Mouse (Mus musculus): Measurements from ENCODE around the gene Ptprj. TPM values are rescaled to one million over a fixed set of nuclear protein-coding genes. Genes with fewer than 3 reads are reported as not detected.
"Not testable (repeated sequence)": the region's sequence is repeated elsewhere in the genome, so short reads cannot be mapped to it uniquely, and the experiment has no call there.

Ptprj gene
- polyA plus RNA-seq, 1 experiment from 2014 or later = 7.2 TPM

DNA sequence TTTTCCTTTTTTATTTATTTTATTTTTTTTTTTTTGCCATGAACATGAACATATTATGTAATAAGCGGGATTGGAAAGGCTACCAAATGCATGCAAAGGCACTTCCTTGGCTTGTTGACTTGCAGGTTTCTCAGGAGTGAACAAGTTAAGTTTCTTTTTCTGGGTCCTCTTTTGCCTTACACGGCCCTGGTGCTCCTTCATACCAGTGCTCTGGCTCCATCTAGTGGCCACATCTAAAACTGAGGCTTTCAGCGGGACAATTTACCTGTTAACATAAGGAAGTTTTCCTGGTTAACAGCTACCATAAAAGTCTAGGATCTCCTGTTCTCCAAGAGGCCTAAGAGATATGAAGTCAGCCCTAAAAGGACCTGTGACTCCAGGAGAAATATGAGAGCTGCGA lies 150.7 kb downstream of the Ptprj start:
- H3K9ac ChIP-seq (ENCODE audit: low read depth, low read length); DNase-seq (ENCODE audit: low spot score); H3K36me3 ChIP-seq (ENCODE audit: insufficient read depth, low read length); H3K4me2 ChIP-seq (ENCODE audit: low read length); ATAC-seq (replicated peaks; ENCODE audit: low FRiP score, low read depth); H3K9me3 ChIP-seq (replicated peaks; ENCODE audit: low read length); H3K27me3 ChIP-seq (ENCODE audit: insufficient read depth, low read length); H3K27ac ChIP-seq; H3K4me1 ChIP-seq (replicated peaks; ENCODE audit: insufficient read depth, low read length); H3K4me3 ChIP-seq (replicated peaks; ENCODE audit: low read depth, low read length): not testable (repeated sequence)
- WGBS = no CpG with 5 or more reads among the region's 4 CpGs

DNA sequence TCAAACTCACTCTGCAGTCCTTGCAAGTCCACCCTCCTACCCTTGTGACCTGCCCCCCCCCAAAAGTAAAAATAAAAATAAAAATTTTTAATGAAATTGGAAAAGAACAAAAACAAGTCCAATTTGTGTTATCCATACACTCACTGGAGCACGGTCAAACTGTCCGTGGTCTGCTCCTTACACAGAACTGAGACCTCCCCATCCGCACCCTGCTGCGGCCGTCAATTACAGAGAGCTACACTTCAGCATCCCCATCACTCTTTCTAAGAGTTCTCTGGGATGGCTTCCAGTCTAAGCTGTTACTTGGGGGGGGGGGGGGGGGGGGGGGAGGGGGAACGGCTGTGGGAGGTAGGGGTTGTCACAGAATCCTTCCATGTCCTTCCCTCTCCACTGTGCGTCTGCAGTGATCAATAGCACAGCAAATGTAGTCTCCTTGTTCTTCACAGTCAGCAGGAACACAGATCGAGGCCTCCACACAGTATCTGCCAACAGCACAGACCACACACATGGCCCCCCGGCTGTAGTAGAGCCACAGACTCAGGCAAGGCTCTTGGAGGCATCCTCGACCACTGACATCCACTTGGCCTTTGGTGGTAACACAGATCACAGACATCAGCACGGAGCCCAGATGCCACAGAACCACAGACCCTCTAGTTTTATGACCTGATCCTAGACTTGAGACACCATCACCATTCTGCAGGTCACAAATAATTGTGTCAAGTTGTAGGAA lies 151.3 kb downstream of the Ptprj start:
- H3K4me2 ChIP-seq (ENCODE audit: low read length); H3K9me3 ChIP-seq (replicated peaks; ENCODE audit: low read length); H3K4me1 ChIP-seq (replicated peaks; ENCODE audit: insufficient read depth, low read length); H3K36me3 ChIP-seq (ENCODE audit: insufficient read depth, low read length); H3K9ac ChIP-seq (ENCODE audit: low read depth, low read length); ATAC-seq (replicated peaks; ENCODE audit: low FRiP score, low read depth); H3K27me3 ChIP-seq (ENCODE audit: insufficient read depth, low read length); DNase-seq (ENCODE audit: low spot score); H3K27ac ChIP-seq; H3K4me3 ChIP-seq (replicated peaks; ENCODE audit: low read depth, low read length): not testable (repeated sequence)
- WGBS = no CpG with 5 or more reads among the region's 11 CpGs

DNA sequence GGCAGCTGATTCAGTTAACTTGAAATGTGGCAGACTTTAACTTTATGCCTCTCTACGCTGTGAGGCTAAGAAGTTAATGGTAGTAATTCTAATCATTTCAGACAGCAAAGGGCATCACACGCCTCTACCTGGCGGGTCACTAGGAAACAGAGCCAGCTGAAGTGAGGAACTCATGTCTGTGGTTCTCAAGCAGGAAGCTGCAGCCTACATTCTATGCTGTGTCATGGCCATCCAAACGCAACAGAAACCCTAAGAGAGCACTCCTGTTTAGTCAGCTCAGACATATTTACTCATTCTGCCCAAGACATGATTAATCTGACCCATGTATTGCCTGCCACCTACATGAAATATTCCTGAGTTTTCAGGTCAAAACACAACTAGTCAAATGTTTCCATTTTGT lies 155.5 kb downstream of the Ptprj start:
- not testable (repeated sequence) for H3K4me1 ChIP-seq (replicated peaks; ENCODE audit: insufficient read depth, low read length); H3K27ac ChIP-seq; ATAC-seq (replicated peaks; ENCODE audit: low FRiP score, low read depth); H3K4me2 ChIP-seq (ENCODE audit: low read length); H3K36me3 ChIP-seq (ENCODE audit: insufficient read depth, low read length); H3K27me3 ChIP-seq (ENCODE audit: insufficient read depth, low read length); H3K9ac ChIP-seq (ENCODE audit: low read depth, low read length); H3K4me3 ChIP-seq (replicated peaks; ENCODE audit: low read depth, low read length); H3K9me3 ChIP-seq (replicated peaks; ENCODE audit: low read length); DNase-seq (ENCODE audit: low spot score)
- WGBS = no CpG with 5 or more reads among the region's 4 CpGs

GRCm38 (mm10) chr2:90422282-90422681 lies 158.2 kb downstream of the Ptprj start:
- not testable (repeated sequence) for H3K4me1 ChIP-seq (replicated peaks; ENCODE audit: insufficient read depth, low read length); ATAC-seq (replicated peaks; ENCODE audit: low FRiP score, low read depth); H3K27me3 ChIP-seq (ENCODE audit: insufficient read depth, low read length); H3K4me3 ChIP-seq (replicated peaks; ENCODE audit: low read depth, low read length); H3K9ac ChIP-seq (ENCODE audit: low read depth, low read length); H3K36me3 ChIP-seq (ENCODE audit: insufficient read depth, low read length); DNase-seq (ENCODE audit: low spot score); H3K27ac ChIP-seq; H3K9me3 ChIP-seq (replicated peaks; ENCODE audit: low read length); H3K4me2 ChIP-seq (ENCODE audit: low read length)
- 81% methylated on average over 6 of the region's 6 CpGs for WGBS

DNA sequence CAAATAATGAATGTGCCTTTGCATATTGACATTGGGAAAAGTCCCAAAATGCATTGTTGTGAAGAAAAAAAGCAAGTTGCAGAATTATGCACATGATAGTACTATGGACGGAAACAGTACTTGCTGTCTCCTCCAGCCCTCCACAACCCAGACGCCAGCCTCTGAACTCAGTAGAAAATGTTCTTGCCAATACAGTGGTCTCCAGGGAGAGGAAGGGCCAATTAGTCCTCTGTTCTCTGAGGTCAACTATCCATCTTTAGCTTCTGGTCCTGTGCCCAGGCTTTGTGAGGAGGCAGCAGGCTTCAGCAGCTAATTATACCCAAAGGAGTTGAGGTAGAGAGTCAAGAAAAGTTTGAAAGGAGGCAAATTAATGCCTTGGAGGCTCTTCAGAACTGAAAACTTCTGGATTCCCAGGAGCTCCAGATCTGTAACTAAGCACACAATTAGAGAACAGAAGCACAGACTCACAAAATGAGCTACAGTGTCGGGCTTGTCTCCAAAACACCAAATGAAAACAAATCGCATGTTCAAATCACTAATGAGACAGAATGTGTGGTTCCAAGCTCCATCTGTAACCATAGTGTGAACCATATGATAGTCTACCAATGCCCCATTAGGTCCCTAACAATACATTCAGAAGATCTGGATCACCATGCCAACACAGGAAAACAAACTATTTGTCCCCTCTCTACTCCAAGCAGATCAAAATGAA lies 166.2 kb downstream of the Ptprj start:
- H3K4me3 ChIP-seq (replicated peaks; ENCODE audit: low read depth, low read length); H3K9me3 ChIP-seq (replicated peaks; ENCODE audit: low read length); H3K27ac ChIP-seq; H3K4me2 ChIP-seq (ENCODE audit: low read length); H3K4me1 ChIP-seq (replicated peaks; ENCODE audit: insufficient read depth, low read length); ATAC-seq (replicated peaks; ENCODE audit: low FRiP score, low read depth); H3K27me3 ChIP-seq (ENCODE audit: insufficient read depth, low read length); H3K9ac ChIP-seq (ENCODE audit: low read depth, low read length); H3K36me3 ChIP-seq (ENCODE audit: insufficient read depth, low read length); DNase-seq (ENCODE audit: low spot score): not testable (repeated sequence)
- WGBS = 69% methylated on average over 4 of the region's 4 CpGs

GRCm38 (mm10) chr2:90398633-90399107 lies 181.8 kb downstream of the Ptprj start, which contains the start of gene Olfr1274-ps:
Gene Olfr1274-ps, plus strand, starts transcription at chr2:90398683.
- not testable (repeated sequence) for H3K27me3 ChIP-seq (ENCODE audit: insufficient read depth, low read length); ATAC-seq (replicated peaks; ENCODE audit: low FRiP score, low read depth); H3K4me3 ChIP-seq (replicated peaks; ENCODE audit: low read depth, low read length); H3K9me3 ChIP-seq (replicated peaks; ENCODE audit: low read length); H3K27ac ChIP-seq; H3K4me2 ChIP-seq (ENCODE audit: low read length); H3K4me1 ChIP-seq (replicated peaks; ENCODE audit: insufficient read depth, low read length); H3K9ac ChIP-seq (ENCODE audit: low read depth, low read length); DNase-seq (ENCODE audit: low spot score); H3K36me3 ChIP-seq (ENCODE audit: insufficient read depth, low read length)
- WGBS = 74% methylated on average over 5 of the region's 7 CpGs

Other genes with a start within 250 kb of the Ptprj start
- not detected in 2 replicates for gene Olfr1274-ps, start 182.0 kb downstream of the Ptprj start, polyA plus RNA-seq (2015; fragmentation: Nextera tagmentation; extraction: Ambion mirVana)
- 19.9 and 21.4 TPM in 2 replicates for gene Nup160, start 96.6 kb upstream of the Ptprj start, polyA plus RNA-seq (2015; fragmentation: Nextera tagmentation; extraction: Ambion mirVana)
- 44.2 and 52.7 TPM in 2 replicates for gene Fnbp4, start 164.7 kb upstream of the Ptprj start, polyA plus RNA-seq (2015; fragmentation: Nextera tagmentation; extraction: Ambion mirVana)
- 0.89 and 0.96 TPM in 2 replicates for gene Agbl2, start 202.1 kb upstream of the Ptprj start, polyA plus RNA-seq (2015; fragmentation: Nextera tagmentation; extraction: Ambion mirVana)